Comparison of ENCODE assay signal across 28 mouse cellular contexts in genomic region chr3:41093210-41093609, GRCm38 (mm10).
"Had no signal": no experiment of that assay in that cellular context is flagged by ENCODE, and none has a peak within 500 bp of the region (broad histone marks: within the 10 kb centered on the region; RNA-seq: fewer than 3 reads in every experiment).

No protein-coding gene starts in this region.

- H3K4me2 ChIP-seq: embryonic facial prominence, embryonic 12.5 days; embryonic facial prominence, embryonic 13.5 days; embryonic facial prominence, embryonic 15.5 days; forebrain, embryonic 12.5 days; forebrain, embryonic 13.5 days; forebrain, embryonic 15.5 days had no signal

- H3K4me3 ChIP-seq: embryonic facial prominence, embryonic 10.5 days; embryonic facial prominence, embryonic 12.5 days; embryonic facial prominence, embryonic 13.5 days; embryonic facial prominence, embryonic 15.5 days; erythroblast, embryonic 14.5 days; forebrain, embryonic 10.5 days; forebrain, embryonic 12.5 days; forebrain, embryonic 13.5 days; forebrain, embryonic 15.5 days; gastrocnemius, adult 2 months; heart, adult 2 months had no signal

- H3K27me3 ChIP-seq: embryonic facial prominence, embryonic 12.5 days; embryonic facial prominence, embryonic 13.5 days; embryonic facial prominence, embryonic 15.5 days; forebrain, embryonic 12.5 days; forebrain, embryonic 13.5 days; forebrain, embryonic 15.5 days had no signal

- H3K36me3 ChIP-seq: embryonic facial prominence, embryonic 10.5 days; embryonic facial prominence, embryonic 12.5 days; embryonic facial prominence, embryonic 13.5 days; embryonic facial prominence, embryonic 15.5 days; forebrain, embryonic 10.5 days; forebrain, embryonic 12.5 days; forebrain, embryonic 15.5 days had no signal

- ATAC-seq: forebrain, embryonic 13.5 days; forebrain, embryonic 14.5 days; forebrain, embryonic 15.5 days; forebrain, embryonic 16.5 days; forebrain, postnatal 0 days had no signal

- H3K27ac ChIP-seq: embryonic facial prominence, embryonic 10.5 days; embryonic facial prominence, embryonic 12.5 days; embryonic facial prominence, embryonic 13.5 days; embryonic facial prominence, embryonic 15.5 days; forebrain, embryonic 10.5 days; forebrain, embryonic 12.5 days; forebrain, embryonic 13.5 days; forebrain, embryonic 15.5 days; gastrocnemius, adult 2 months; heart, adult 2 months had no signal

- H3K9ac ChIP-seq: embryonic facial prominence, embryonic 12.5 days; embryonic facial prominence, embryonic 13.5 days; embryonic facial prominence, embryonic 15.5 days; forebrain, embryonic 12.5 days; forebrain, embryonic 13.5 days; forebrain, embryonic 15.5 days; forebrain, postnatal 0 days had no signal

- H3K9me3 ChIP-seq: embryonic facial prominence, embryonic 10.5 days; embryonic facial prominence, embryonic 12.5 days; embryonic facial prominence, embryonic 13.5 days; embryonic facial prominence, embryonic 15.5 days; forebrain, embryonic 10.5 days; forebrain, embryonic 12.5 days; forebrain, embryonic 13.5 days; forebrain, embryonic 15.5 days had no signal

- H3K4me1 ChIP-seq: embryonic facial prominence, embryonic 10.5 days; embryonic facial prominence, embryonic 12.5 days; embryonic facial prominence, embryonic 13.5 days; embryonic facial prominence, embryonic 15.5 days; forebrain, embryonic 10.5 days; forebrain, embryonic 12.5 days; forebrain, embryonic 13.5 days; forebrain, embryonic 15.5 days had no signal

- DNase-seq: cerebellum, adult 2 months; cerebellum, adult 8-10 months; cerebellum, adult 9-10 months; cerebellum, adult 9-11 months; cerebellum, postnatal 10 days; cerebellum, postnatal 14 days; cerebellum, postnatal 25 days; cerebellum, postnatal 36 days; embryo, embryonic 11 days; forebrain, postnatal 0 days; gastrocnemius, adult 2 months; gastrocnemius, postnatal 10 days; gastrocnemius, postnatal 14 days; gastrocnemius, postnatal 25 days; gastrocnemius, postnatal 36 days; heart, adult 18-20 months; heart, adult 2 months had no signal
